Mouse (Mus musculus) brown adipose tissue, adult 24 weeks (tissue): ENCODE measurements around the gene Foxd2. TPM values are rescaled to one million over a fixed set of nuclear protein-coding genes. Genes with fewer than 3 reads are reported as not detected.

ENCODE experiments used
- H3K27ac ChIP-seq: fragments of 200-500 bp; replicated peaks from 2 replicates; pipeline ENCODE4 v1.5.1; 2012; ENCODE audit warnings: low read depth, mild to moderate bottlenecking, low read length
- H3K4me1 ChIP-seq: fragments of 200-500 bp; 2 replicates; pipeline ENCODE4 v1.6.1; 2012; ENCODE audit warnings: low read length, mixed read lengths; ENCODE audit not compliant: control insufficient read depth, insufficient read depth, insufficient read length
- H3K4me3 ChIP-seq: fragments of 200-500 bp; 2 replicates; pipeline ENCODE4 v1.5.1; 2012; ENCODE audit warnings: low read depth, mild to moderate bottlenecking, low read length, moderate library complexity; ENCODE audit not compliant: insufficient read depth
- polyA plus RNA-seq: library from polyadenylated mRNA; stranded (reverse); fragments of >200 nt; gene quantifications from 2 replicates; pipeline ENCODE4 v1.2.4, GENCODE M21; 2012; ENCODE audit not compliant: missing spikeins, insufficient read depth, insufficient read length

The Foxd2 gene
- polyA plus RNA-seq, 1 experiment: not detected

- Histone ChIP-seq H3K4me3 (no peak overlapping the region), H3K4me1 (no peaks in the 10 kb centered on the region), H3K27ac (no peak overlapping the region)
These were observed 5.8 kb downstream of the Foxd2 start for GRCm38 (mm10) chr4:114902641-114903421.

- H3K27ac ChIP-seq: no peak overlapping the region
- H3K4me3 ChIP-seq: 0 out of 2 replicates have a peak overlapping the region, but pooled peaks have one; percentile 1
- H3K4me1 ChIP-seq: no peaks in the 10 kb centered on the region
These were observed 6.9 kb downstream of the Foxd2 start for GRCm38 (mm10) chr4:114901643-114902351.

GRCm38 (mm10) chr4:114900866-114901642, 7.6 kb downstream of the Foxd2 start:
- Histone ChIP-seq H3K27ac (no peak overlapping the region), H3K4me3 (no peak overlapping the region), H3K4me1 (no peaks in the 10 kb centered on the region)

DNA sequence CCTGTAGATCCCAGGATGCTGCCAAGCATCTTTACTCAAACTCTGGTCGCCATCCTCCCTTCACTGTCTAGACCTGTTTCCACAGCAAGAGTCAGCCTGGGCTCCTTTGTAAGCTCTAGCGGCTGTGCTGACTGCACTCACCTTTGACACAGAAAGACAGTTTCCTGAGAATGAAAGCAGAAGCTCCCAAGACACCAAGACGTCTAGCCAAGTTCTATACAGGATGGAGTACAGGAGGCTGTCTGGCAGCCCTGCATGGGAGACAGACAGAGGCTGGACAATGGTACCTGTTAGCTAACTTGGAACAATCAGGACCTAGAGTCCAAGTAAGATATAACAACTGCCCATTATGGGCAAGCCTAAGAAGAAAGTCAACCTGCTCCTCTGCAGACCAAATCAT, 8.8 kb downstream of the Foxd2 start:
- no peak overlapping the region for H3K27ac ChIP-seq
- H3K4me1 ChIP-seq: no peaks in the 10 kb centered on the region
- H3K4me3 ChIP-seq: no peak overlapping the region

GRCm38 (mm10) chr4:114897853-114898252, 10.8 kb downstream of the Foxd2 start:
- H3K27ac ChIP-seq: no peak overlapping the region
- H3K4me1 ChIP-seq: no peaks in the 10 kb centered on the region
- no peak overlapping the region for H3K4me3 ChIP-seq

- no peak overlapping the region for H3K4me3 ChIP-seq
- H3K4me1 ChIP-seq: no peaks in the 10 kb centered on the region
- no peak overlapping the region for H3K27ac ChIP-seq
These were observed 26.4 kb downstream of the Foxd2 start for GRCm38 (mm10) chr4:114882232-114882631.

DNA sequence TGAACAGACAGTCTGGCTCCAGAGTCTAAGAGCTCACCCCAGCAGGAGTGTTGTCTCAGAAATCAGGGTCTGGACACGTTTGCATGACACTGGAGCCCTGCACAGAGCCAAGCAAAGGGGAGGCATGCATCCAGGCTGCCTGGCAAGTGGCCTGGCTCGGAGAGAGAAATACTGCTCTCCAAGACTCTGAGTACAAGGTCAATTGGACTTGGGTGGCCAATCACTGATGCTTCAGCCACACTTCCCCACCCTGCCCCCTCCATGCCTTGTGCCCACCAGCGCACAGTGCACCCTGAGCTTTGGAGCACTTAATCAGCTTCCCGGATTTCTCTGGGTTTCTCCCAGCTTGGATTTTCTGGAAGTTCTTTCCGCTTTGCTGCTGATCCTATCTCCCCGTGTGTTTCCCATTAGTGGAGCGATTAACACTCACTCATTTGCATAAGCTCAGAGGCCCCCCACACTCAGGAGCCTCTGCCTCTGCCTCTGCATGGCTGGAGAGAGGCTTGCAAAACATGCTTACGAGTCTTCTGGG, 32.2 kb downstream of the Foxd2 start:
- Histone ChIP-seq H3K4me3 (no peak overlapping the region), H3K27ac (no peak overlapping the region), H3K4me1 (no peaks in the 10 kb centered on the region)

- no peak overlapping the region for H3K4me3 ChIP-seq
- no peaks in the 10 kb centered on the region for H3K4me1 ChIP-seq
- no peak overlapping the region for H3K27ac ChIP-seq
These were observed 38.7 kb downstream of the Foxd2 start for GRCm38 (mm10) chr4:114869765-114870490.

DNA sequence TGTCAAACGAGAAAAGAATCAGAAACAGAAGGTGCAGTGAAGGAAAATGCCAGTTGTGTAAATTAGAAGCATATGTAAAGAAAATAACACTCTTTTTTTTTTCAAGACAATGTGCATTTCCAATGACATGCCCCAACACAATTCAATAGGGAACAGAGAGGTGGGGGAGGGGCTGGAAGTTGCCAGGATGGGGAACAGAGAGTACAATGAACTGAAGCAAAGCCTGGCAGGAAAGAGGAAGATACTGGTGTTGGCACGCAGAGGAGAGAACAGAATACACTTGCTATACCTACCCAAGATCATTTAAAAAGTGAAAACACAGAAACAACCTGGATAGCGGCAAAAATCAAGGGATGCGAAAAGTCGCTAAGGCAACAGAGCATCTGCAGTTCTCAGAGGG, 45.5 kb downstream of the Foxd2 start:
- no peaks in the 10 kb centered on the region for H3K4me1 ChIP-seq
- H3K27ac ChIP-seq: no peak overlapping the region
- no peak overlapping the region for H3K4me3 ChIP-seq

- Histone ChIP-seq H3K4me3 (no peak overlapping the region), H3K27ac (no peak overlapping the region), H3K4me1 (no peaks in the 10 kb centered on the region)
These were observed 50.2 kb downstream of the Foxd2 start for GRCm38 (mm10) chr4:114858426-114858825.

Other genes starting within 250 kb of the Foxd2 start
- gene Gm12830, start 87.2 kb downstream of the Foxd2 start, polyA plus RNA-seq: not detected in 2 replicates
- not detected in 2 replicates for gene Foxe3, start 17.1 kb upstream of the Foxd2 start, polyA plus RNA-seq
- gene Cmpk1, start 78.4 kb upstream of the Foxd2 start, polyA plus RNA-seq: 137 and 158 TPM in 2 replicates
- 0.52 TPM in 1 of 2 replicates, not detected in the other for gene Stil, start 91.3 kb upstream of the Foxd2 start, polyA plus RNA-seq
- gene Tal1, start 147.6 kb upstream of the Foxd2 start, polyA plus RNA-seq: 0.71 and 1.1 TPM in 2 replicates
- gene Pdzk1ip1, start 179.8 kb upstream of the Foxd2 start, polyA plus RNA-seq: 1.3 TPM in 1 of 2 replicates, not detected in the other
- gene Cyp4x1, start 225.4 kb upstream of the Foxd2 start, polyA plus RNA-seq: not detected in 2 replicates